Mouse (Mus musculus) lung, adult 2 months (tissue): ENCODE measurements around the gene Kat5.

Experiments
- CTCF ChIP-seq: fragments of 200-500 bp; IDR thresholded peaks from 2 replicates; pipeline ENCODE4 v1.5.1; 2011; ENCODE audit warnings: mild to moderate bottlenecking, low read length, control low read depth; ENCODE audit not compliant: insufficient read depth
- POLR2A ChIP-seq: fragments of 200-500 bp; IDR thresholded peaks from 2 replicates; pipeline ENCODE4 v1.6.1; 2011; ENCODE audit warnings: low read depth, mild to moderate bottlenecking, control low read depth, low read length, borderline replicate concordance; ENCODE audit errors: extremely low read depth

- TF ChIP-seq CTCF (no peak), POLR2A (peak; percentile 76; the same call in 1 of the 2 replicates)
These were observed 49.5 kb downstream of the Kat5 start, which contains the start of gene Ovol1 for GRCm38 (mm10) chr19:5560457-5561041.
